Mouse (Mus musculus) liver, adult 2 months (tissue): Measurements from ENCODE around the gene Zfp949.

ENCODE experiments used
- CTCF ChIP-seq: fragments of 200-500 bp; IDR thresholded peaks from 2 replicates; pipeline ENCODE4 v1.5.1; 2011; ENCODE audit warnings: low read depth, low read length, control low read depth
- POLR2A ChIP-seq: fragments of 200-500 bp; IDR thresholded peaks from 2 replicates; pipeline ENCODE4 v1.6.1; 2011; ENCODE audit warnings: low read length, control low read depth; ENCODE audit not compliant: insufficient read depth; ENCODE audit errors: extremely low read depth

- no peak for TF ChIP-seq CTCF
- TF ChIP-seq POLR2A = no peak
Observed at GRCm38 (mm10) chr9:88553071-88553470, 5.3 kb downstream of the Zfp949 start.
